Mouse (Mus musculus): ENCODE data around the gene Nrarp.

DNA sequence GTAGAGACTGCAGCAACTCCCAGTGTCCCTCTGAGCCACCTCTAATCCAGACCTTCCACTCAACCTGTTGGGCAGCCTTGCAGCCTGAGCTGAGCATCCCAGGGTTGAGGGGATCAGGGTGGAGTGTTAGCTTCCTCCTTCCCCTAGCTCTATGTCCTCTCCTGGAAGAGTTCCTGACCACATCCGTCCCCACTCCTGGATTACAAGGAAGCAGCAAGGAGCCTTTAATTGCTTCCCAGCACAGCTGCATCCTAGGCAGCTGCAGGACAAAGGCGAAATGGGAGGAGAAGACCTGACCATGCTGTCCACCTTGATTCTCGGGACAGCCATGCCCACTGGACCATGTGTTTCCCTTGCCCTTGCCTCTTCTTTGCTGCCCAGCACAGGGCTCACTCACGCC, 3.5 kb upstream of the Nrarp start:
- TF ChIP-seq CTCF (IDR thresholded peaks at IDR 0.05; ENCODE audit: control insufficient read depth, insufficient read depth, low read length) (no peak), POLR2A (IDR thresholded peaks at IDR 0.05; ENCODE audit: borderline replicate concordance, control insufficient read depth, low read depth, low read length) (no peak)

Data from bone marrow, adult 2 months (tissue).